Mouse (Mus musculus): ENCODE data around the gene Mon1b. TPM values are rescaled to one million over a fixed set of nuclear protein-coding genes. Genes with fewer than 3 reads are reported as not detected.

Mon1b gene
- total RNA-seq, 4 experiments from 2014 or later, result 5.8 to 6.7 (median 6.5) TPM

- no peak for DNase-seq (ENCODE audit: low spot score)
These were observed 37.3 kb downstream of the Mon1b start for GRCm38 (mm10) chr8:113672599-113673255.

DNA sequence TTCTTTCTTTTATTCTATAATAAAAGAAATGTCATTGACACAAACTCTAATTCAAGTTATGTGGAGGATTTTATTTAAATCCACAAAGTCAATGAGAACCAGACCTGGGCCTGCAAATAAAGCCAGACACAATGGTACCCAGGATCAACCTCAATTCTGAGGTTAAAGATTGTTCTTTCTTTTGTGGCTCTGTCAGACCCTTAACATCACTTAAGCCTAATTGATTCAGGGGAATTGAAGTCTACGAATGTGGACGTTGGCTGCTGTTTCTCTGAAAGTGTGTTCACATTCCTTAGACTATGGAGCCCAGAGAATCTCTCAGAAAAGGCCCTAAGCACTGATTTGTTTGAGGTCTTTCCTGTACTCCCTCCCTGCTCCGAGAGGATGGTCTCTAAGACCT lies 37.9 kb downstream of the Mon1b start:
- DNase-seq (ENCODE audit: low spot score), result no peak

DNA sequence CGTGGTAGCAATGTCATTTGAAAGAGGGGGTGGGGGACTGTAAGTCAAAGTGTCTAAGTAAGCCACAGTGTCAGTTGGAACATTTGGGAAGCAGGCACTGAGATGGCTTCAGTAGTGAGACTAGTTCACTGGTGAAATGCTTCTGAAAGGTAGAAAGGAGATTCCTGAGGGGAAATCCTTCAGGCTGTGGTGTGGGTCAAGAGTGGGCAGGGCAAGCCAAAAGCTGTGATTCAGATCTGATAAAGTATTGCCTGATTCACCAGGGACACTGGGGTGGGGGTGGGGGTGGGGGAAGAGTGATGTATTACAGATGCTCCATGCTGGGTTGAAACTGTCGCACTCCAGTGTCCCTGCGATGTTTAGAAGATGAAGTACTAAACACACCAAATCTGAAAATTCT lies 39.2 kb downstream of the Mon1b start:
- DNase-seq (ENCODE audit: low spot score), result no peak

GRCm38 (mm10) chr8:113675281-113675680 lies 39.9 kb downstream of the Mon1b start:
- DNase-seq (ENCODE audit: low spot score), result no peak

DNA sequence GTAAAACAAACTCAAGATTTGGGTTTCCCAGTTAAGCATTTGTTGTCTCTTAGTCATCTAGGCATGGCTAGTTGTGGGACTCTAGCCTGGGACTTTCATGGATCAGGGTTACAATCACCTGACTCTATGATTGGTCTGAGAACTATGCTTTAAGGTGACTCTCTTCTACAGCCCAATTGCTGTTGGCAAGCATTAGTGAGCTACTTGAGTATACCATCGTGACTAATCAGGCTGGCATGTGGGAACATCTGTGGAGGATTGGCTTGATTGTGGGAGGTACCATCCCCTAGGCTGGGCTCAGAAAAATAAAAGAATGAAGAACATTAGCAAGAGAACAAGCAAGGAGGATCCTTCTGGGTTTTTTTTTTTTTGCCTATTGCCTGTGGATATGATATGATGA lies 41.4 kb downstream of the Mon1b start:
- no peak for DNase-seq (ENCODE audit: low spot score)

- no peak for DNase-seq (ENCODE audit: low spot score)
These were observed 44.0 kb downstream of the Mon1b start for GRCm38 (mm10) chr8:113679361-113679760.

GRCm38 (mm10) chr8:113687889-113688542 lies 52.6 kb downstream of the Mon1b start:
- no peak for DNase-seq (ENCODE audit: low spot score)

DNA sequence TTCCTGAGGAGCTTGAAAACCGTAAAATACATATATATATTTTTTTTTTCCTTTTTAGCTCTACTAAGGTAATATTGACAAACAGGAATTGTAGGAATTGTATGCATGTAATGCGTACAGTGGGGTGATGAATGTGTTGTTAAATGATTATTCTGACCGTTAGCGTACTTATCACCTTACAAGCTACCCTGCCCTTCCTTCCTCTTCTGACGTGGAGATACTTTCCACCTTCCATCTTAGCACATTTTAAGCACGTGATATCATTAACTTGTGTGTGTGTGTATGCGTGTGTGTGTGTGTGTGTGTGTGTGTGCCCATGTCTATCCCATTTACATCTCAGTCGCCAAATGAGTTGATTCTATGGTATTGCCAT lies 53.1 kb downstream of the Mon1b start:
- no peak for DNase-seq (ENCODE audit: low spot score)

DNA sequence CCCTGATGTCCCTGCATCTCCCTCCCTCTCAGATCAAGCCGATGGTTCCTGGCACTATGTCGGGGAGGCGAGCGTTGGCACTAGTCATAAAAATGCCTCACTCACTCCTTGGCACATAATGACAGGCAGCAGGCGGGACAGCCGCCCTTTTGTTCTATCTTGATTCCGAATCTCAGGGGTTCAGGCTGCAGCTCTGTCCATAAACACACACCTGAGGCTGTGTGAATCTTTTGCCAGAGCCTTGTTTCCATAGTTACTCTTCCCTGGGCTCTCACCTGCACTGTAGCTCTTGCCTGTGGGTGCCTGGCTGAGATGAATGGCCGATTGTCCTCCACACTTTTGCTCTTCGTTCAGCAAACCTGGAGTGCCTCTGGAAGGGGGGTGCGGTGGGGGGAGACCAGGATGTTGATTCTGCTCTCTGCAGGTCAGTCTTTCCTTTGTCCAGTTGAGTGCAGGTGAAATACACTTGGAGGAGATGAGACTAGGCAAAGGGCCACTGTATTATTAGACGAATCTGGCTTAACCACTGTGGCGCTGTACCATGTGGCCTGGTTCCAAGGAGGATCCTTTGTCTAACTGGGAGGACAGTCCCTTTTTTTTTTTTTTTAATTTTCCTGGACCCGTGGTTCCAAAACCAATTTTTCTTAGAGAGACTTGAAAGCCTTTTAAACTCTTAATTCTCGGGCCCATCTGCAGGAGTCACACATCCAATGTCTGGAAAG lies 56.4 kb downstream of the Mon1b start:
- no peak for DNase-seq (ENCODE audit: low spot score)

Other genes starting within 250 kb of the Mon1b start
- gene Syce1l, start 7.6 kb downstream of the Mon1b start, total RNA-seq (2022), result not detected
- not detected for gene Adamts18, start 213.2 kb downstream of the Mon1b start, total RNA-seq (2022)